Mouse (Mus musculus): ENCODE data around the gene Slc52a3. TPM values are rescaled to one million over a fixed set of nuclear protein-coding genes. Genes with fewer than 3 reads are reported as not detected.

Gene Slc52a3
- polyA plus RNA-seq (2015; fragmentation: Nextera tagmentation; extraction: Ambion mirVana): 0.17 and 0.25 TPM in 2 replicates

DNA sequence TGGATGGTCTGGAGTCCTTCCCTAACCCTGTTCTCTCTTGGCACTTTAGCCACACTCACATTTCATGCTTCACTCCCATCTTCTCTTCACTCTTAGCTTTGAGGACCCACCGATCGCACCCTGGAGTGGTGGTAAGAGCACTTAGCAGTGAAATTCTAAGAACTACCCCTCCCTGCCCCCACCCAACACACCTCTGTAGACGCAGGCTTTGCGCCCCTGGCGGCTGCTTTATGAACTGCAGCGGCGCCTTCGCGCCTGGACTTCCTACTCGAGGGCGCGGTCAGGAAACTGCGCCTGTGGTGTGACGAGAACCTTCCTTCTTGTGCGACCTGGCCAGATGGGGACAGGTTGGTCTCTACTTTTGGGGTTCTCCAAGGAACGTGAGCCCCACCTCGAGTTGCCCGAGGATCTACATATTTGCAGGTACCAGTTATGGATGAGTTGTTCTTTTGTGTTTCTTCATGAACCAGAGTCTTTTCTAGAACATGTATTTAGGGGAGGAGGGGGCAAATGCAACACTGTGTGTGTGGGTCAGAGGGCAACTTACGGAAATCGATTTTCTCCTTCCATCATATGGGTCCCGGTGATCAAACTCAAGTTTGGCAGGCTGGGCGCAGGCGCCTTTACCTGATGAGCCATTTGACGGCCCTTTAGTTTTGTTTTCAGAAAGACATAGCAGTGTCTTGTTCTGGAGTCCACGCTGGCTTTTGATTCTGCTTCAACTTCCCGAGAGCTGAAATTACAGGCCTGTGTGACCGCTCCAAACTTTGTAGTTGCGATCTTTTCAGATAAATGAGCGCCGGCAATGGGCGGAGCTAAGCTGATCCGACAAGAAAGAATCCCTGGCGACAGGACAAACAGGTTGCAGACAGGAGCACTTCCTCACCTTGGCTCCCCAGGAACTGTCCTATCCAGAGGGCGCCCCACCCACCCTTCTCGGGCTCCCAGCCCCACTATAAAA, at the start of gene Slc52a3:
Gene Slc52a3, plus strand, starts transcription at position 283 of the 961 bp plus-strand sequence.
- no peaks in the 10 kb centered on the region for H3K36me3 ChIP-seq
- 7% methylated on average over 35 of the region's 35 CpGs for WGBS
- H3K4me1 ChIP-seq: peaks cover 30% of the 10 kb centered on the region
- H3K27me3 ChIP-seq (replicated peaks): peaks cover 96% of the 10 kb centered on the region
- peak within 1 kb of the TSS; percentile 40 for H3K4me3 ChIP-seq
- no peak within 1 kb of the TSS for H3K27ac ChIP-seq (replicated peaks)
- peak within 1 kb of the TSS; percentile 61 for H3K4me2 ChIP-seq
- ATAC-seq (ENCODE audit: extremely low read depth, insufficient number of reproducible peaks, low FRiP score, low TSS enrichment): no peak
- H3K9me3 ChIP-seq: no peaks in the 10 kb centered on the region
- H3K9ac ChIP-seq: no peak within 1 kb of the TSS; the same call in 1 of the 2 replicates

DNA sequence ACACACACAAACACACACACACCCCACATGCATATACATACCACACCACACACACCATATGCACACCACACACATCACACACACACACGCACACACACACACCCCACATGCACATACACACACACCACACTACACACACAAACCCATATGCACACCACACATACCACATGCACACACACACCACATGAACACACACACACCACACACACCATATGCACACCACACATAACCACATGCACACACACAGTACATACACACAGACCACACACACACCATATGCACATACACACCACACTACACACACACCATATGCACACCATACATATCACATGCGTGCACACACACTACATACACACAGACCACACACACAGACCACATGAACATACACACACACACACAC, 48.7 kb upstream of the Slc52a3 start:
- H3K9ac ChIP-seq: no peak overlapping the region
- H3K36me3 ChIP-seq: no peaks in the 10 kb centered on the region
- H3K9me3 ChIP-seq: no peaks in the 10 kb centered on the region
- no peaks in the 10 kb centered on the region for H3K4me1 ChIP-seq
- H3K4me2 ChIP-seq: no peak overlapping the region
- ATAC-seq (ENCODE audit: extremely low read depth, insufficient number of reproducible peaks, low FRiP score, low TSS enrichment): no peak
- H3K27ac ChIP-seq (replicated peaks): no peak overlapping the region
- 80% methylated on average over 2 of the region's 2 CpGs for WGBS
- peaks cover 37% of the 10 kb centered on the region for H3K27me3 ChIP-seq (replicated peaks)
- H3K4me3 ChIP-seq: no peak overlapping the region

DNA sequence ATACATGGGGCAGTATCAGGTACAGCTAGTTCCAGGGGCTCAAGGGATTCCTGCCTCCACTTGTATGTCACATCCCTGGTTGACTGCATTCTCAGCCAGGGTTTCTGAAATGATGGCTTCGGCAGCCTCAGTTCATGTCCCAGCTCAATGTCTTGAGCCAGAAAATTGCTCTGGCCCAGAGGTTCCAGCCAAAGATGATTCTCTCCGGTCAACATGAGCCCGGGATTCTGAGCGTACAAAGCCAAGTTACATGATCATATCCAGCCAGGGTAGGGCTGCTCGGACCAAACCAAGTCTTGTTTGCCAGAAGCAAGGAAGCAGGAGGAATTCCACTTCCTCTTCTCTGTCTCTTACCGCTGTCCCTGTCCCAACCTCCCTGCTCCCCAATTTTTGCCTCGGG, 48.0 kb upstream of the Slc52a3 start:
- no peak overlapping the region for H3K9ac ChIP-seq
- H3K27ac ChIP-seq (replicated peaks): no peak overlapping the region
- WGBS: 75% methylated on average over 7 of the region's 7 CpGs

GRCm38 (mm10) chr2:151949082-151949774, 47.1 kb upstream of the Slc52a3 start:
- no peaks in the 10 kb centered on the region for H3K9me3 ChIP-seq
- ATAC-seq (ENCODE audit: extremely low read depth, insufficient number of reproducible peaks, low FRiP score, low TSS enrichment): no peak
- 64% methylated on average over 2 of the region's 2 CpGs for WGBS
- no peak overlapping the region for H3K9ac ChIP-seq
- no peak overlapping the region for H3K27ac ChIP-seq (replicated peaks)
- no peak overlapping the region for H3K4me2 ChIP-seq
- H3K4me1 ChIP-seq: no peaks in the 10 kb centered on the region
- no peaks in the 10 kb centered on the region for H3K36me3 ChIP-seq
- peaks cover 25% of the 10 kb centered on the region for H3K27me3 ChIP-seq (replicated peaks)
- H3K4me3 ChIP-seq: no peak overlapping the region

More for the DNA sequence above, 48.0 kb upstream of the Slc52a3 start:
- H3K36me3 ChIP-seq: no peaks in the 10 kb centered on the region
- no peak overlapping the region for H3K4me3 ChIP-seq
- H3K27me3 ChIP-seq (replicated peaks): peaks cover 31% of the 10 kb centered on the region
- no peaks in the 10 kb centered on the region for H3K4me1 ChIP-seq
- H3K9me3 ChIP-seq: no peaks in the 10 kb centered on the region
- no peak for ATAC-seq (ENCODE audit: extremely low read depth, insufficient number of reproducible peaks, low FRiP score, low TSS enrichment)
- H3K4me2 ChIP-seq: no peak overlapping the region

GRCm38 (mm10) chr2:151953665-151954064, 42.6 kb upstream of the Slc52a3 start:
- Histone ChIP-seq H3K9me3 (no peaks in the 10 kb centered on the region), H3K27ac (replicated peaks) (no peak overlapping the region), H3K4me2 (no peak overlapping the region), H3K36me3 (no peaks in the 10 kb centered on the region), H3K9ac (no peak overlapping the region), H3K4me1 (peaks cover 14% of the 10 kb centered on the region; the same call in 1 of the 2 replicates), H3K4me3 (no peak overlapping the region), H3K27me3 (replicated peaks) (peaks cover 9% of the 10 kb centered on the region)
- ATAC-seq (ENCODE audit: extremely low read depth, insufficient number of reproducible peaks, low FRiP score, low TSS enrichment): no peak
- WGBS: 75% methylated on average over 8 of the region's 8 CpGs

- no peaks in the 10 kb centered on the region for H3K36me3 ChIP-seq
- no peak overlapping the region for H3K27ac ChIP-seq (replicated peaks)
- no peak overlapping the region for H3K4me2 ChIP-seq
- peaks cover 32% of the 10 kb centered on the region for H3K4me1 ChIP-seq
- no peaks in the 10 kb centered on the region for H3K9me3 ChIP-seq
- WGBS: 43% methylated on average over 4 of the region's 4 CpGs
- H3K27me3 ChIP-seq (replicated peaks): no peaks in the 10 kb centered on the region
- no peak for ATAC-seq (ENCODE audit: extremely low read depth, insufficient number of reproducible peaks, low FRiP score, low TSS enrichment)
- no peak overlapping the region for H3K4me3 ChIP-seq
- H3K9ac ChIP-seq: no peak overlapping the region
Observed at GRCm38 (mm10) chr2:151956500-151957137, 39.7 kb upstream of the Slc52a3 start.

- H3K27ac ChIP-seq (replicated peaks): no peak overlapping the region
- H3K4me3 ChIP-seq: no peak overlapping the region
- H3K9me3 ChIP-seq: no peaks in the 10 kb centered on the region
- peaks cover 58% of the 10 kb centered on the region for H3K4me1 ChIP-seq
- no peaks in the 10 kb centered on the region for H3K27me3 ChIP-seq (replicated peaks)
- 25% methylated on average over 5 of the region's 5 CpGs for WGBS
- H3K36me3 ChIP-seq: no peaks in the 10 kb centered on the region
- no peak overlapping the region for H3K9ac ChIP-seq
- no peak for ATAC-seq (ENCODE audit: extremely low read depth, insufficient number of reproducible peaks, low FRiP score, low TSS enrichment)
- no peak overlapping the region for H3K4me2 ChIP-seq
Observed at GRCm38 (mm10) chr2:151959274-151959673, 37.0 kb upstream of the Slc52a3 start.

GRCm38 (mm10) chr2:151961284-151962196, 34.8 kb upstream of the Slc52a3 start:
- ATAC-seq (ENCODE audit: extremely low read depth, insufficient number of reproducible peaks, low FRiP score, low TSS enrichment): no peak
- no peaks in the 10 kb centered on the region for H3K27me3 ChIP-seq (replicated peaks)
- H3K4me3 ChIP-seq: no peak overlapping the region
- 54% methylated on average over 9 of the region's 9 CpGs for WGBS
- peak overlapping the region; percentile 50 for H3K27ac ChIP-seq (replicated peaks)
- no peak overlapping the region for H3K9ac ChIP-seq
- no peak overlapping the region for H3K4me2 ChIP-seq
- H3K36me3 ChIP-seq: no peaks in the 10 kb centered on the region
- H3K4me1 ChIP-seq: peaks cover 60% of the 10 kb centered on the region
- no peaks in the 10 kb centered on the region for H3K9me3 ChIP-seq

- Histone ChIP-seq H3K27me3 (replicated peaks) (no peaks in the 10 kb centered on the region; the same call in 1 of the 2 replicates), H3K9me3 (no peaks in the 10 kb centered on the region), H3K36me3 (no peaks in the 10 kb centered on the region), H3K9ac (no peak overlapping the region), H3K4me2 (no peak overlapping the region), H3K4me3 (no peak overlapping the region), H3K27ac (replicated peaks) (peak overlapping the region; percentile 58; the same call in 1 of the 2 replicates), H3K4me1 (peaks cover 56% of the 10 kb centered on the region)
- WGBS: 58% methylated on average over 10 of the region's 10 CpGs
- peak; percentile 64; the same call in 1 of the 2 replicates for ATAC-seq (ENCODE audit: extremely low read depth, insufficient number of reproducible peaks, low FRiP score, low TSS enrichment)
Observed at GRCm38 (mm10) chr2:151962474-151962873, 33.8 kb upstream of the Slc52a3 start.

GRCm38 (mm10) chr2:151963319-151963718, 33.0 kb upstream of the Slc52a3 start:
- H3K4me1 ChIP-seq: peaks cover 59% of the 10 kb centered on the region
- no peaks in the 10 kb centered on the region; the same call in 1 of the 2 replicates for H3K36me3 ChIP-seq

More at GRCm38 (mm10) chr2:151963319-151963718, 33.0 kb upstream of the Slc52a3 start:
- peak overlapping the region; percentile 76 for H3K27ac ChIP-seq (replicated peaks)
- 83% methylated on average over 5 of the region's 5 CpGs for WGBS
- ATAC-seq (ENCODE audit: extremely low read depth, insufficient number of reproducible peaks, low FRiP score, low TSS enrichment): no peak
- no peak overlapping the region for H3K9ac ChIP-seq
- H3K9me3 ChIP-seq: no peaks in the 10 kb centered on the region
- H3K4me2 ChIP-seq: no peak overlapping the region
- no peak overlapping the region for H3K4me3 ChIP-seq
- H3K27me3 ChIP-seq (replicated peaks): peaks cover 4% of the 10 kb centered on the region; the same call in 1 of the 2 replicates
